Mouse (Mus musculus) brain, embryonic 14.5 days (tissue): Measurements from ENCODE around the gene Copz1.

Source experiments
- CTCF ChIP-seq: fragments of 200-500 bp; IDR thresholded peaks from 2 replicates; pipeline ENCODE4 v1.5.1; 2012; ENCODE audit warnings: inconsistent platforms, mild to moderate bottlenecking, moderate library complexity, borderline replicate concordance; ENCODE audit not compliant: insufficient read depth, insufficient read length; ENCODE audit errors: extremely low read depth
- POLR2A ChIP-seq: fragments of 200-500 bp; IDR thresholded peaks from 2 replicates; pipeline ENCODE4 v1.6.1; 2012; ENCODE audit warnings: mild to moderate bottlenecking, inconsistent platforms, borderline replicate concordance; ENCODE audit not compliant: poor library complexity, insufficient read depth, insufficient read length, severe bottlenecking; ENCODE audit errors: extremely low read depth

GRCm38 (mm10) chr15:103247782-103248400 is 24.6 kb upstream of the Copz1 start:
- TF ChIP-seq CTCF (no peak), POLR2A (no peak)
